Mouse (Mus musculus): Measurements from ENCODE around the gene Cadm1. TPM values are rescaled to one million over a fixed set of nuclear protein-coding genes. Genes with fewer than 3 reads are reported as not detected.

Cadm1 gene
- polyA plus RNA-seq, 1 experiment from 2014 or later, result 190 TPM

- Histone ChIP-seq H3K36me3 (ENCODE audit: control insufficient read depth, insufficient read depth, low read length) (no peaks in the 10 kb centered on the region), H3K9me3 (ENCODE audit: control insufficient read depth, low read length) (no peaks in the 10 kb centered on the region), H3K27ac (ENCODE audit: low read depth, low read length) (no peak overlapping the region), H3K9ac (ENCODE audit: low read length) (no peak overlapping the region), H3K4me2 (ENCODE audit: low read depth) (no peak overlapping the region), H3K27me3 (ENCODE audit: control insufficient read depth, insufficient read depth, low read length) (no peaks in the 10 kb centered on the region), H3K4me3 (ENCODE audit: low read depth, low read length) (no peak overlapping the region), H3K4me1 (ENCODE audit: control insufficient read depth, insufficient read depth, low read length) (peaks cover 5% of the 10 kb centered on the region)
- WGBS, result 64% methylated on average over 6 of the region's 6 CpGs
- no peak for DNase-seq (ENCODE audit: low spot score)
- ATAC-seq (ENCODE audit: insufficient read depth, low FRiP score, low TSS enrichment), result no peak
Measured at GRCm38 (mm10) chr9:47906521-47906920, 376.5 kb downstream of the Cadm1 start.

Measured in neural tube, embryonic 11.5 days (tissue).